Mouse (Mus musculus): ENCODE data around the gene Rorc.

The Rorc gene

GRCm38 (mm10) chr3:94434305-94434704 is 61.7 kb downstream of the Rorc start:
- no peak for DNase-seq

DNA sequence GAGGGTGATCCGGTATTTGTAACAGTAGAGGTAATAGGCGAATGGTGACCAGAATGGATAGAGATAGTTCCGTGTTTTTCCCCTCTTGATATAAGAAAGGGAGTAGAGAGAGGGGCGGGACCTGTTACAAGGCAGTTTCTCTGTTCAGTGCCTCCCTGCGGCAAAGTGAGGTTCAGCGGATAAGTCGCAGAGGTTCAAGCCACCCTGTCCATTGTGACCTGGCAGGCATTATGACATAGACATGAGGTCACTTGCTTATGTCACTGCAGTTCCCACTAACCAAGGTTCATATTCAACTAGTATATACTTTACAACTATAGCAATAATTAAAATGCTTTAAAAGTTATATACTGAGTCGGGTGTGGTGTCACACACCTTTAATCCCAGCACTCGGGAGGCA is 63.8 kb downstream of the Rorc start:
- no peak for DNase-seq

GRCm38 (mm10) chr3:94441182-94441581 is 68.6 kb downstream of the Rorc start:
- DNase-seq = peak; percentile 44 to 53

GRCm38 (mm10) chr3:94442951-94443596 is 70.5 kb downstream of the Rorc start, which contains the start of gene Mrpl9:
TSS of gene Mrpl9 (plus strand) at chr3:94443318.
- DNase-seq = peak; percentile 97 to 99

GRCm38 (mm10) chr3:94443597-94443964 is 71.0 kb downstream of the Rorc start, which contains the start of gene Oaz3:
TSS of gene Oaz3 (minus strand) at chr3:94443915.
- no peak for DNase-seq

All from cerebellum, postnatal 10 days (tissue).